Mouse (Mus musculus) layer of hippocampus, postnatal 14 days (tissue): ENCODE measurements at regions not wholly inside any gene's neighbourhood (a gene's known extent, or its start where the extent isn't known, plus 50 kb on each side); places are given as distances from the start of the nearest gene placed in this dataset.
"Not testable (repeated sequence)": the region's sequence is repeated elsewhere in the genome, so short reads cannot be mapped to it uniquely, and the experiment has no call there.

Source experiments
- DNase-seq, 2 experiments: peaks; one replicate each; pipeline ENCODE4 v3.0.0; 2021 to 2022; ENCODE audit warnings: low spot score in 2 of 2, mixed read lengths in 1 of 2

DNA sequence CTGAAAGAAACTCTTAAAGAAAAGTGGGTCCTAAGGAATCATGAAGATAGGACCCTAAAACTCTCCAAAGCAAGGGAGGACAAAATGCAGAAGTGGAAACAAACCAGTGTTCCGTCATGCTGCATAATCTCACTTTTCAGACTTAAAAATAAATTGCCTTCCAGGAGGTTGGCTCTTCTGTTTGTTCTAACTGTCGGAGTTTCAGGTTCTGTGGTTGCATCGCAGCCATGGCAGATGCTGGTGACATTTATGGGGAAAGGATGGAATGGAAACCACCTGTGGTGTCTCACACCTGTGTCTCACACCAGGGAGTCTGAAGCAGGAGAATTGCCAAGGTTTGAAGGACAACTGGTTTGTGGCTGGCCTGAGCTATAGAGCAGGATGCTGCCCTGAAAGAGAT, 50.9 kb upstream of the Hivep1 start:
- no peak for DNase-seq

DNA sequence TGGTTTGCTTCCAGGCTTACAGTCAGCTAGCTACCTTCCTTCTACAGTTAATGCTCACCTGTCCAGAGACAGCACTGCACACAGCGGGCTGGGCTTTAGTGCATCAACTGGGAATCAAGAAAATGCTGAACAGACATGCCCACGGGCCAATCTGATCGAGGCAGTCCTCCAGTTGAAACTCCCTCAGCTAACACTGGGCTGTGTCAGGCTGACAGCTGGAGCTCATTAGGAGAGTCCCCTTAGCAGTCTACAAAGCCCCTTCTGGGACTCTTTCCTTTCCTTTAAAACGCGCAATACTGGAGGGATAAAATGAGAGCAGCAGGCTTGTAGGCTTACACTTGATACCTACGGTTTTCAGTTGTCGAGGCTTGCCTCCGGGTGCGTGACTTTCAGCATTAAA, 53.9 kb upstream of the Hivep1 start:
- DNase-seq: no peak

DNA sequence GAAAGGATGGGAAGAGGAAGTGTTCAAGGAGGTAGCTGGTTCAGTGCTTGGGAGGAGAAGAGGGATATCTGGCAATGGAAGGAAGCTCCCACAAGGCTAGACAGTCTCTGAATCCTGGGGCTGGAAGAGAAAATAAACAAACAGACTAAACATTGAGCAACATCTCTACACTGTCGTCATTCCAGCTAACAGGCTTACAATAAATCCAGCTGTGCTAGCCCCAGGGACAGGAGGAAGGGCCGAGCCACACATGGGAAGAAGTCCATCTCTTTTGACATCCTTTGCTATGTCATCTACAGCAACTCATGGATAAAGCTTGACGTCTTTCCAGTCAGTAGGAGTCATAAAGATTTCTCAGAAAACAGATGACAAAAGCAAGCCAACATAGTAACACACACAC, 57.7 kb upstream of the Hivep1 start:
- no peak for DNase-seq

DNA sequence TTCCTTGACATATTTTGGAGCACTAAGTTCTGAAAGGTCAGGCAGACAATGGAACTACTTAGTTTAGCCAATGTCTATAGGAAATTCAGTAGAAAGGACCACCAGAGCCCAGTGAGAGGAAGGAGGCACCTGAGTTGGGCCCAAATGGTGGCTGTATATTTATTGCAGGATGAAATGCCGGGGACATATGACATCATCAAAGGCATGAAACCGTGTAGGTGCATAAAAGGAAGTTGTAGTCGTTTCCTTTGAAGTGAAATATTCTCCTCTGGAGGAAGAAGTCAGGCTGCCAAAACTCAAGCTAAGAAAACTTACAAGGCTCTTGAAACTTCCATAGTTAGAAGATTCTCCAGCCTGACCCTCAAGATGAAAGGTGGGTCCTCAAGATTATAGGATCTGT, 75.9 kb upstream of the Hivep1 start:
- DNase-seq: no peak

DNA sequence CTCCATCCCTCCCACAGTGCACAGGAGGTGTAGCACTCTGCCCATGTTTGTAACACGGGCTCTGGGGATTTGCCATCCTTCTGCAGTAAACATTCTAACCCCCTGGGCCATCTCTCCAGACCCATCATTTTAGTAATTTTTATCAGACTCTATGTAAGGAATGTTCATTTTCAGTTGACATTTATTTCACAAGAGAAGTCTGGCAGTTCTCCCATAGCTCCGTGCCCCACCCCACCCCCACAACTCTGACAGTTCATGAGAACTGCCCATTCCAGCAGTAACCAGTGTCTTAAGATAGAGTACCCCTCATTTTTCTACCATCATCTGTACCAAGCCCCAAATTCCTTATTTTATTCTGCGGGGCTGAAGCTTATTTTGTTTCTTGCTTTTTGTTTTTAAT, 88.9 kb upstream of the Hivep1 start:
- no peak for DNase-seq

DNA sequence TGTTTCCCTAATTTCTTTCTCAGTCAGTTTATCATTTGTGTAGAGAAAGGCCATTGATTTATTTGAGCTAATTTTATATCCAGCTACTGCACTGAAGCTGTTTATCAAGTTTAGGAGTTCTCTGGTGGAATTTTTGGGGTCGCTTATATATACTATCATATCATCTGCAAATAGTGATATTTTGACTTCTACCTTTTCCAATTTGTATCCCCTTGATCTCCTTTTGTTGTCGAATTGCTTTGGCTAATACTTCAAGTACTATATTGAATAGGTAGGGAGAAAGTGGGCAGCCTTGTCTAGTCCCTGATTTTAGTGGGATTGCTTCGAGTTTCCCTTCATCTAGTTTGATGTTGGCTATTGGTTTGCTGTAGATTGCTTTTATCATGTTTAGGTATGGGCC, 90.9 kb upstream of the Hivep1 start:
- not testable (repeated sequence) for DNase-seq

DNA sequence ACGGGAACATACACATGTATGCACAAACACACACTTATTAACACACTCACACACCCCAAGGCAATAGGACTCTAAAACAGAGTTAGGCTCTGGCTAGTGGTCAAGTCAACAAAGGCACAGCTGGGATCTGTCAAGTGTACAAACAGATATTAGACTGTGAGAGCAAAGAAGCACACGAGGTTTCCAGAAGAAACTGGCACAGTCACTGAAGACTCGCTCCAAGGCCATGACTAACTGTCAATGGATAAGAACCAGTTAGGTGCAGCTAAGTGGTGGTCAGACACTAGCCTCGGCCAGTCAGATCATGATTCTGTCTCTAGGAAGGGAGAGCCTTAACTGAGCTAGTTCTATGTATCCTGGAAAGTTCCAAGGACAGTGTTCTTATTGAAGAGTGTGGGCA, 93.9 kb upstream of the Hivep1 start:
- DNase-seq: no peak

DNA sequence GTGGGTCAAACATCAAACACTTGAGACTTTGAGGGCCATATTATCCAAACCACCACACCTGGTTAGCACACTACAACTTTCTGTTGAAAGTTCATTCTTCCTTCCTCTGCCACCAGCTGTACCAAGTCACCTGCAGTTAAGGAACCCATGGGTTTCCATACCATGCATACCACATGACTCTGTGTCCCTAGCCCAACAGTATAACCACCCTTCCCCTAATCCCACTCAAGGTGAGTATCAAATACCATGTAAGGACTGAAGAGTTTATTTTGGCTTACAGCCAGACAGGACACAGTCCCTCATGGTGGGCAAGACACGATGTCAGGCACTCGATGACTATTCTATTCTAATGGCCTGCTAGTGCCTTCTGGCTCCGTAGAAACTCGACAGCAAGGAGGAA, 95.9 kb upstream of the Hivep1 start:
- no peak for DNase-seq

DNA sequence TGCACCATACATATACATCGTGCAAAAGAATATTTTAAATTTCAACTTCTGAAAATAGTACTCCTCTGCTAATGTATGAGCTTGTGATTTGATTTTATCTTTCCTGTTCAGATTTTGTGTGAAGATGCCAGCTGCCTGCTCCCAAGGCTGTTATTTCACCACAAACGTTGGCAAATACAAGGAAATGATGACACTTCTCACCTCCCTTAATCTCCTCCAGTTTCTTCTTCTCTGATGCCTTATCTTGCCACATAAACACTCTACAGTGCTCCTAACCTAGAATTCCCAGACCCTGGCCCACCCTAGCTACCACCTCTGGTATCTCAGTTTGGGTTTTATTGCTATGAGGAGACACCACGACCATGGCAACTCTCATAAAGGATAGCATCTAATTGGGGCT, 96.6 kb upstream of the Hivep1 start:
- no peak for DNase-seq

DNA sequence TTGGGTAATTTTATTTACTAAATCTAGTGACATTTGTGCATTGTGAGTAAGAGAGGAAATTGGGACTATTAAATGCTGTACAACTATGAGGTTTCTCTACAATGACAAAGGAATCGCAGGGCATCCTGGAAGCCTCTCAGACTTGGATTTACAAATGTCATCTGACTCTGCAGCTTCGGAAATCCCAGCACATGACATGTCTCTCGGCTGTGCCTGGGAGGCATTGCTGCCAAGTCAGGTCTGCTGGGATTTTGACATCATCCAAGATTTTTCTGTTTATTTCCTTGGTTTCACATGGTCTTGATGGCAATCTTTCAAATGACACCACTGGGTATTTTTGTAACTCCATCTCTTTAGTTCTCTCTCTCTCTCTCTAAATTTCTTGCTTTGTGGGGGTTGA, 99.4 kb upstream of the Hivep1 start:
- no peak for DNase-seq

DNA sequence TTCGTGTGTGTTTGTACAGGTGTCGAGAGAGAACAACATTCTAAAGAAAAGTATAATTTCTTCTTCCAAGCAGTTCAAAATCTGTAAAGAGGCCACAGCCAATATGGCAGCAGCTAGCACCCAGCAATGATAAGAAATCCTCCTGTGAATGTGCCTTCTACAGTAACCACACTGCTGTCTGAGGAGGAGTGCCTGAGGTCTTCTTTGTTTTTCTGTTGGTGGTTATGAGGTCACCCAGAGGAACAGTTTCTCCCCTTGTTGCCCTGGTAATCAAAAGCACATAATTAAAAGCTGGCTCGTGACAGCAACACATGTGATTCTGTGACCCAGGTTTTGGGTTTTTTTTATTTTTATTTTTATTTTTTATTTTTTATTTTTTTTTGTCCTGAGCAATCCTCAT, 100.8 kb upstream of the Adtrp start:
- no peak for DNase-seq

DNA sequence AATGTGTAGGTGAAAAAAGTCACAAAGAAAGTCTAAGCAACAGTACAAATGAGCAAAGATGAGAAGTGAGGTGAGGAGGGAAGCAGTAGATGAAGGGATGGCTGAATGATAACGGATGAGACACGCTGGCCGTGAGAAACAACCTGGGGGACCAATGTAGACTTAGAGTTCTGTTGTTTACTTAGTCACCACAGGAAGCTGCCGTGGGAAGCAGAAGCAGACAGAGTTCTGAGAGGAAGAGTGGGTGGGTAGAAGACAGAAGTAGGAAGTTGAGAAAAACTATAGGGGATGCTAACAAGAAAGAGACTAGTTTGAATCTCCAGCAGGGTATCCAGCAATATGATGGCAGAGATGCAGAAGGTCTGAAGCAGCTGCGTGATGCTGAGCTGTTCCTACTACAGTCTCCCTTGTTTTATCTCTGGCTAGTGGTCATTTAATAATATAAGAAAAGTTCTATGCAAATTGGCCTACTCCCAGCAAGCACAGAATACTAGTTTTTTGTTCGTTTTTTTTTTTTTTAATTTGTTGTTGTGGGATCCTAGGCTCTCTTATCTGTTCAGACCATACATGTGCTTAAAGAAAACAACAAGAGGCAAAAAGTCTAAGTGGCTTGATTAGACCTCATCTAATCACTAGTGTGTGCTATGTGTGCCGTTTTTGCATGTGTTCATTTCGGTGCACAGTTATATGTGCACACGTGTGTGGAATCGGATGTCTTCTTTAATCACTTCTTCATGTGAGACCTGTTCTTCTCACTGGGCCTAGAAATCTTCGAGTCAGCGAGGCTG, 85.0 kb upstream of the Adtrp start:
- no peak for DNase-seq

DNA sequence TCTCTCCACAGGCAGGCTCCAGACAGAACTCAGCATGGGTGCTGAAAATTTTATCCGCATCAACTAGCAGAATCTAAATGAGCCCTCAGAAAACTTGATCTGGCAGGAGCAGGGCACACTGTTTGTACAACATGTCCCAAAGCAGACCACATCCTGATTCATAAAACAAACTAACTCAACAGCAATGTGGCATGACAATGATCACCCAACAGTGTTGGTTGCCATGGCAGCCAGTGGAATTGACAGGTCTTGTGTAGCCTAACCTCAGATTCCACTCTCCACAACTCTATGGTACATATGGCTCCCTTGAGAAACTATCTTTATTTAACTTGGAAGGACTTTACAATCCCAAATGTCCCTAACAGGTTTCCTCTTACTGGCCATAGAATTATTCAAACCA, 82.3 kb upstream of the Adtrp start:
- no peak for DNase-seq

DNA sequence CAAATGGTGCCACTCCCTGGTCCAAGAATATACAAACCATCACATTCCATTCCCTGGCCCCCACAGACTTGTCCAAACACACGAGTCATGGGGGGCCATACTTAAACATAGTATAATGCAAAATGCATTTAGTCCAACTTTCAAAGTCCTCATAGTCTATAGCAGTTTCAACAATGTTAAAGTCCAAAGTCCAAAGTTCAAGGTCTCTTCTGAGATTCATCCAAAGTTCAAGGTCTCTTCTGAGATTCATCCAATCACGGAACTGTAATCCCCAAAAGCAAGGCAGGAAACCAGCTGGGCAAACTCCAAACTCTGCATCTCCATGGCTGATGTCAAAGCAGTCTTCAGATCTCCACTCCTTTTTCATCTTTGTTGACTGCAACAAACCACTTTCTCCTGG, 78.4 kb upstream of the Adtrp start:
- DNase-seq: not testable (repeated sequence)

DNA sequence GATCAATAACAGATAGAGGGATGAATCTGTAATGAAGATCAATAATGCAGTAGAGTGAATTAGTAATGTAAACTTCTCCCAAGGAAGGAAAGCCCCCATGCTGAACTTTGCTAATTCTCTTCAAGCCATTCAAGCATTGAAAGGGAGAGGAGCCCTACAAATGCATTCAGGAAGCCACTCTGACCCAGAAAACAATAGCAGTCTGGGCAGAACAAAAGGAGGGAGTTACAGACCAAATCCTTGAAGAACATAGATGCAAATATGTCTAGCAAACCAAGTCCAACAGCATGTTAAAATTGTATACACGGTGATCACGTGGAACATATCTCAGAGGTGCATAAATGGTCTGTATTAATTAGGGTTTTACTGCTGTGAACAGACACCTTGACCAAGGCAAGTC, 77.7 kb upstream of the Adtrp start:
- no peak for DNase-seq

DNA sequence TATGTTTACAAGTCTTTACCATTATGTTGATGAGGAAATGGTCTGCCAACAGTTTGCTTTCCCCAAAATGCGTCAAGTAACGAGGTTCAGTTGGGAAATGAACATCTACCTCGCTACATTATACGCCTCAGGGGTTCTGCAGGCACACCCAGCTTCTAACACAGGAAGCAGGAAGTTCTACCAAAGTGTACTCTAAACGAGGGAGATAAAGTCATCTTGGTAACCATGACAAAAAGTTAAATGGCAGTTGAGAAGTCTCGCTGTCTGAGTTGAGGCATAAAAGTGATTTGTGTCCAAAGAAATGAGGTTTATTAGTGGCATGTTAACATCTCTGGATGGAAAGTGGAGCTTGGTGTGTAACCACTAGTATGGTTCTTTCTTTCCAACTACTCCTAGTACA, 73.7 kb upstream of the Adtrp start:
- DNase-seq: no peak

DNA sequence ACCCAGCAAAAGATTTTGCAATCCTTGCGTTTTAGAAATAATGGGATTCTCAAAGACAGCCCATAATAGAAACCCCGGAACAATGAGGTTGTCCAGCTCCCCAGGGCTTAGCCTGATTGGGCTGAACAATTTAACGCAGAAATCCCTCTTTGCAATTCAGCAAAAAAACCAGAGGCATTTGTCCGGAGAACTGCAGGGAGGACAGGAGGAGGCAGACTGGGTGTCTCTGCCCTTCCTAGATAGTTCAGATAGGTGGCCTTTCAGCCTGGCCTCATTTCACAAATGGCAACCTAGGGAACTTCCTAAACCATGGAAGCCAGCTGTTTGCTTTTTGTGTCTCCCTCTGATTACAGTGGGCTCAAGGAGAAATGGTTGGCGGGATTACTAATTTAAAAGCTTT, 71.0 kb upstream of the Adtrp start:
- DNase-seq: no peak

DNA sequence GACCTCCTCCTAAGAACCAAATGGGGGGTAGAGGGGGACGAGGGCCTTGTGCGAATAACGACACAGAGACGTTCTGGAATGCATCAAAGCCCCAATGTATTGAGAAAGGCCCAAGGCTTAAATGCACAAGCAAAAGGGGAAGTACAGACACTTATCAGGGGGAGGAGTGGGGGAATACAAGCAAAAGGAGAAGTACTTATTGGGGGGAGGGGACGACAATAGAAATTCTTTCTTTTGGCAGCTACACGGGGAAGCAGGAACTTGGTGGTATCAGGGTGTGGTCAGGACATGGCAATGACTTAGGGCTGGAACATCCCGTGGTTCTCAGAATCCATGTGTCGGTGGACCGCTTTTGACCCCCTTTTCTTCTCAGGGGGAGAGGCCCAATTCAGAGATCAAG, 68.3 kb upstream of the Adtrp start:
- DNase-seq: not testable (repeated sequence)

DNA sequence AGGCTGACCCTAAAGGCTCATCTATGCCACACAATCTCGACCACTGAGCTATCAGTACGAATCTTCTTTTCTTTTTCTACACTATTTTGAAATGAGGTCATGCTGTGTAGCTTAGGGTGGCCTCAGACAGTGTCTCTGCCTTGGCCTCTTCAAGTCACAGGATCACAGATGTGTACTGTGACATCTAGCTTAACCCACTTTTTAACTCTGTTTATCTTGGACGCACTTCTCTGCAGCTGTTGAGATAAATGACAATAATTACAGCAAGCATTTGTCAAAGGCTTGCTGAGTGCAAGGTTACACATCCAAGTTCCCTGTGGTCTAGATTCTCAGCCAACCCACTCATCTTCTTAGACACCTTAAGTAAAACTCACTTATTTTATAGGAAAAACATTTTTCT, 63.3 kb upstream of the Adtrp start:
- no peak for DNase-seq

DNA sequence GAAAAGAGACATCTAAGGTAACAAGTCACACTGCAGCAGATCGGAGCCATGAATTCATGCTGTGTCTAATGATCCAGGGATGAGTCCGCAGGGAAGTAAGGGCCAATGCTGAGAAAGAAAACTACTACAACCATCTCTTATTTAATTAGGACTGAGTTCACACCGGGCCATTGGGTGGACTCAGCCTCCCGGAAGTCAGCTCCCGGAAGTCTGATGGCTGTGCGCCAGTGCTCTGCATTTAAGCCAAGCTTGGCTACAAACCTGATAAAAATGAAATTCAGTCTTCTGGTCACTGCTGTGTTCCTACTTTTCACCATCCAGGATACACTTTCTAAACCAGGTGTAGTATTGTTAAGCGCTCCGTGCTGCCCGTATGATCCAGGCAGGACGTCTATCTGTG, 62.8 kb upstream of the Adtrp start:
- DNase-seq: no peak

DNA sequence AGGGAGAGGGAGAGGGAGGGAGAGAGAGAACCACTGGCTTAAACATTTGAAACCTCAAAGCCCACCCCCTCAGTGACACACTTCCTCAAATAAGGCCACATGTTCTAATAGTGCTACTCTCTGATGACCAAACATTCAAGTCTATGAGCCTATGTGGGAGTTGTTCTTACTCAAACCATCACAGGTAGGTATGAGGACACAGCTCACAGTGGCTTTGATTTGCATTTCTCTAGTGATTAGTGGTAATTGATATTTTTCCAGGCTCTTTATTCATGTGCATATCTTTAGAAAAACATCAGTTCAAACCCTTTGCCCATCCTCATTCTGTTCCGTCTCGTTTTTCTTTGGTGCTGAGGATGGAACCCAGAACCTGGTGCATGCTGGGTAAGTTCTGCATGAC, 59.5 kb upstream of the Adtrp start:
- no peak for DNase-seq

DNA sequence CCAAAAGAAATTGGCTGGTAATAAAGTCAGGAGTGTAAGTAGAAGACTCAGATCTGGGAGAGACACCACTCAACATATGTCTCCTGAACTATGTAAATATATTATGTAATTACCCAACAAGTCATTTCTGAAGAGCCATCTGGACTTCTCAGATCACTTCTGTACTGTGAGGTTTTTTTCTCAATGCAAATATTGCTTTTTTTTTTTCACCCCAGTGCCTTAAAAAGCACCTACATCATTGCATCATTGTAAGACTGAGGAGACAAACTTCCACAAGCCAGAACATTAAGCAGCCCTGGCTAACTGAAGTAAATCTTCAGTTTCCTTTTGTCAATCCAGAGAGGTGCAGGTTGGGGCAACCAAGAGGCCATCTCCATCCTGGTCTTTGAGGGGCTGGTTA, 55.8 kb upstream of the Adtrp start:
- DNase-seq: peak in 1 of 2 experiments; percentile 9

DNA sequence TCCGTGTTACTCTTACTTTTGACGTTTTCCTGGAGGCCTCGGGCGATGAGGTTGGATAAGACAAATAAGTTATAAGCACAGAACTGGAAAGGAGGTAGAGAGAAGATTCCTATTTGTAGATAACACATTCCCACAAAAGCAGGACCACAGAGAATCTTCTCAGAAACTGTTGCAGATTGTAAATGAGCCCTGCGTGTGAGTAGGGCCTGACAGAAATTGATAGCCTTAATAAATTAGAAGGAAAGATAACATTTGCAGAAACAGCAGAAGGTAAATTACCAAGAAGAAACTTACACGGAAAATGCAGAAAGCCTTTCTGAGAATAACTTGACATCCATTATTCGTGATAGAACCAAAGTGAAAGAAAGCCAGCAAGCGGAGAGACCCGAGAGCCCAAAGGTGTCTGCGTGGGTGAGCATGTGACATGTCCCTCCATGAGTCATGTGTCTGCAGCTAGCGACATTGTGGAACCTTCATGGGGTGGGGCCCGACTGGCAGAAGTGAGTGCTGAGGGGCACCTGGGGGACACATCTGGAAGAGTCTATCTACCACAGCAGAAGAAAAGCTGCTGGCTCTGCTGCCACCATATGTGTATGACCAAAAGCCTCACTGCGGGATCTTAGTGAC, 52.5 kb upstream of the Adtrp start:
- no peak for DNase-seq
